Mouse (Mus musculus) myocyte (in vitro differentiated cells): ENCODE results near the gene Tdp1. TPM values are rescaled to one million over a fixed set of nuclear protein-coding genes. Genes with fewer than 3 reads are reported as not detected.
A peak's percentile ranks its signal among the peaks of the same experiment; 100 is the strongest.

ENCODE experiments used
- H3K27me3 ChIP-seq: one replicate; pipeline ENCODE4 v1.6.1; 2011; ENCODE audit not compliant: control insufficient read depth, insufficient read depth, insufficient read length
- H3K36me3 ChIP-seq: one replicate; pipeline ENCODE4 v1.6.1; 2011; ENCODE audit not compliant: control insufficient read depth, insufficient read depth
- H3K4me2 ChIP-seq: one replicate; pipeline ENCODE4 v1.6.1; 2011; ENCODE audit warnings: low read depth, control low read depth
- H3K4me3 ChIP-seq: one replicate; pipeline ENCODE4 v1.5.1; 2011; ENCODE audit warnings: mild to moderate bottlenecking, control low read depth, moderate library complexity
- H3K79me2 ChIP-seq: one replicate; pipeline ENCODE4 v1.6.1; 2011; ENCODE audit not compliant: control insufficient read depth, insufficient read depth
- H3ac ChIP-seq: one replicate; pipeline ENCODE4 v1.6.1; 2011; ENCODE audit not compliant: control insufficient read depth, insufficient read length
- CEBPB ChIP-seq: IDR thresholded peaks from 2 replicates; pipeline ENCODE4 v1.6.1; 2011; ENCODE audit warnings: mild to moderate bottlenecking, moderate library complexity; ENCODE audit not compliant: poor library complexity, insufficient read depth, severe bottlenecking
- E2F4 ChIP-seq: IDR thresholded peaks from one replicate; pipeline ENCODE4 v1.6.1; 2011; ENCODE audit warnings: mild to moderate bottlenecking, control low read depth, moderate library complexity; ENCODE audit not compliant: insufficient read depth
- MAX ChIP-seq: IDR thresholded peaks from one replicate; pipeline ENCODE4 v1.6.1; 2011; ENCODE audit warnings: low read depth, mild to moderate bottlenecking, control low read depth
- MYOD1 ChIP-seq, 3 experiments: IDR thresholded peaks; one replicate each; pipeline ENCODE4 v1.6.1; 2011; ENCODE audit warnings: control low read depth in 2 of 3, low read depth in 2 of 3, mild to moderate bottlenecking in 2 of 3, moderate library complexity in 1 of 3; ENCODE audit not compliant: insufficient read length in 2 of 3, control insufficient read depth in 1 of 3
- MYOG ChIP-seq, 3 experiments: IDR thresholded peaks; one replicate each; pipeline ENCODE4 v1.6.1; 2011; ENCODE audit warnings: control low read depth in 2 of 3, low read depth in 2 of 3, mild to moderate bottlenecking in 2 of 3; ENCODE audit not compliant: insufficient read length in 2 of 3, control insufficient read depth in 1 of 3, insufficient read depth in 1 of 3
- POLR2A ChIP-seq: IDR thresholded peaks from one replicate; pipeline ENCODE4 v1.6.1; 2011; ENCODE audit warnings: low read depth, mild to moderate bottlenecking, control low read depth, moderate library complexity; ENCODE audit not compliant: insufficient read length
- POLR2AphosphoS2 ChIP-seq: IDR thresholded peaks from one replicate; pipeline ENCODE4 v1.6.1; 2011; ENCODE audit warnings: low read depth, control low read depth; ENCODE audit not compliant: insufficient read length
- SRF ChIP-seq: IDR thresholded peaks from one replicate; pipeline ENCODE4 v1.6.1; 2011; ENCODE audit warnings: low read depth; ENCODE audit not compliant: control insufficient read depth, insufficient read length
- TCF12 ChIP-seq: IDR thresholded peaks from one replicate; pipeline ENCODE4 v1.6.1; 2011; ENCODE audit warnings: mild to moderate bottlenecking, control low read depth; ENCODE audit not compliant: poor library complexity, insufficient read depth, severe bottlenecking
- TCF3 ChIP-seq: IDR thresholded peaks from one replicate; pipeline ENCODE4 v1.6.1; 2011; ENCODE audit warnings: low read depth, control low read depth; ENCODE audit not compliant: insufficient read length
- USF1 ChIP-seq: IDR thresholded peaks from one replicate; pipeline ENCODE4 v1.6.1; 2011; ENCODE audit warnings: low read depth, mild to moderate bottlenecking, control low read depth, moderate library complexity
- polyA plus RNA-seq: library from polyadenylated mRNA; unstranded; fragments of >200 nt; fragmentation: generic; extraction: Trizol; gene quantifications from one replicate; pipeline ENCODE4 v1.2.1, GENCODE M21; 2012; ENCODE audit warnings: missing spikeins

The Tdp1 gene
- polyA plus RNA-seq, 1 experiment = 32.2 TPM

DNA sequence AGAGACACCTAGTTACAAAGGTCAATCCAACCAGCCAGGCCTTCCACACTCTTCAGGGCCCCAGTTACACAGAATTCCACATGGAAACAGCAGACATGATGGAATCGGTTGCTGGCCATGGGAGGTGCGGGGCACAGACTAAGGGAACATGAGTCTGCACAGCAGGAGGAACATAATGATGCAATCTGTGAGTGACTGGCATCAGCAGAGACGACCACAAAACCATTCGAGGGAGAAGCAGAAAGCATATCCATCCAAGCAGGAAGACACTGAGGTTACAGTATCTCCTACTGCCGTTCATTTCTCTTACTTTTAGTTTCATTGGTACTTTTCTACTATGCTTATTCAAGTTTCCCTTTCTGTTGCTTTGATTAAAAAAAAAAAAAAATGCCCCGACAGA, 9.7 kb upstream of the Tdp1 start:
- no peaks in the 10 kb centered on the region for H3K36me3 ChIP-seq
- no peak overlapping the region for H3K4me2 ChIP-seq
- TF ChIP-seq CEBPB = peak; percentile 79; the same call in 1 of the 2 replicates
- peak; percentile 22 for TF ChIP-seq POLR2AphosphoS2
- no peak for TF ChIP-seq MYOD1 (IDR thresholded peaks at IDR 0.05; ENCODE audit: control insufficient read depth in 1 of 3, insufficient read length in 2 of 3, low read depth in 2 of 3)
- TF ChIP-seq POLR2A = peak; percentile 47
- peak; percentile 59 for TF ChIP-seq MAX
- no peak for TF ChIP-seq TCF12
- no peak for TF ChIP-seq MYOG (IDR thresholded peaks at IDR 0.05; ENCODE audit: control insufficient read depth in 1 of 3, insufficient read depth in 1 of 3, insufficient read length in 2 of 3, low read depth in 2 of 3)
- no peak for TF ChIP-seq USF1
- TF ChIP-seq TCF3 = no peak
- H3ac ChIP-seq = no peak overlapping the region
- H3K4me3 ChIP-seq = no peak overlapping the region
- H3K27me3 ChIP-seq = no peaks in the 10 kb centered on the region
- no peaks in the 10 kb centered on the region for H3K79me2 ChIP-seq

DNA sequence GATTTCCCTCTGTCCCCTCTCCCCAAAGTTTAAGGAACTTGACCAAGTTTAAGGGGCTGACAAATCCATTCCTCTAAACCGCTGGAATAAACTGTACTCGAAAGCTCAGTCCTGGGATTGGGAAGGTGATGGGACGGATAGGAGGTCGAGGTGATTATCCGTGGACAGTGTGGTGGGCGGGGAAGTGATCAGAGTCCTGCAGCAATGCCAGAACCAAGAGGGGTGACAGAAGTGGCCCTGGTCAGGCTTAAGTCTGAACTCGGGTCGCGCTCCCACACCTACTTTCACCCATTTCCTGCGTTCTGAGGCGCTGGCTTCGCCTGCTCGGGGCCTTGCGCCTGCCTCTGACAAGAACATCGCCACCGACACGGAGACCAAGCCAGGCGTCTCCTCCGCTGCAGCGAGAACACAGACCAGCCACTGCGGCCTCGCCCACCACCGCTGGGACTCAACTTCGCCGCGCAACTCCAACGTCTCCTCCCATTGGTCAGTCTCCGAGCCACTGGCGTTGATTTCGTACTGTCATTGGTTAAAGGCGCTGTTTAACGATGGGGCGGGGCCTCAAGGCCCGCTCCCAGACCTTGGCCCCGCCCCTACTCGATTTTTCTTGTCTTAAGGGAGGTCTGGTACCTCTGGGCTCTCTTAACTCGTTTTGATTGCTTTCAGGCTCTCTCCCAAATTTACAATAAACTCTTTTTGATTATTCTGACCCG, 1.2 kb upstream of the Tdp1 start:
- peak overlapping the region; percentile 92 for H3K4me2 ChIP-seq
- H3K27me3 ChIP-seq = no peaks in the 10 kb centered on the region
- peak; percentile 90 for TF ChIP-seq POLR2A
- peak; percentile 97 for TF ChIP-seq POLR2AphosphoS2
- TF ChIP-seq MYOD1 (IDR thresholded peaks at IDR 0.05; ENCODE audit: control insufficient read depth in 1 of 3, insufficient read length in 2 of 3, low read depth in 2 of 3) = no peak
- no peak for TF ChIP-seq TCF3
- peak; percentile 91 for TF ChIP-seq E2F4
- no peak for TF ChIP-seq CEBPB
- TF ChIP-seq USF1 = no peak
- TF ChIP-seq MYOG (IDR thresholded peaks at IDR 0.05; ENCODE audit: control insufficient read depth in 1 of 3, insufficient read depth in 1 of 3, insufficient read length in 2 of 3, low read depth in 2 of 3) = no peak
- H3ac ChIP-seq = peak overlapping the region; percentile 62
- no peaks in the 10 kb centered on the region for H3K36me3 ChIP-seq
- peak overlapping the region; percentile 81 for H3K4me3 ChIP-seq
- H3K79me2 ChIP-seq = no peaks in the 10 kb centered on the region

DNA sequence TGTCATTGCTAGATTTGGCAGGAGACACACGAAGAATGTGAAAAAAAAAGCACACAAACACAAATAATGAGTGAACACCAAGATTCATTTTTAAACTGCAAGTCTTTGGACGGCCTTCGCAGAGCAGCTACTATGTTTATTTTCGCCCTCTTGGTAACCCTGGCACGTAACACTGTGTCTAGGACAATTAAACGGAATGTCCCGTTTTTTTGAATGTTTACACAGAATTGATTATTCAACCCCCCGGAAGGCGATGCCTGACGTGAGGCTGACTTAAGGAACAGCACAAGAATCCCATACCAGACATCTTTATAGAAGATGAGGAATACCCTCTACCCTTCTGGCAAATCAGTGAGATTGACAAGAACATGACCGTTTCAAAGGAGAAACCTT, 608 bp upstream of the Tdp1 start:
- Histone ChIP-seq H3ac (peak overlapping the region; percentile 62), H3K36me3 (no peaks in the 10 kb centered on the region), H3K4me2 (peak overlapping the region; percentile 92), H3K27me3 (no peaks in the 10 kb centered on the region), H3K79me2 (no peaks in the 10 kb centered on the region), H3K4me3 (peak overlapping the region; percentile 81)
- no peak for TF ChIP-seq MYOD1 (IDR thresholded peaks at IDR 0.05; ENCODE audit: control insufficient read depth in 1 of 3, insufficient read length in 2 of 3, low read depth in 2 of 3)
- TF ChIP-seq SRF = no peak
- no peak for TF ChIP-seq TCF12
- TF ChIP-seq CEBPB = no peak

DNA sequence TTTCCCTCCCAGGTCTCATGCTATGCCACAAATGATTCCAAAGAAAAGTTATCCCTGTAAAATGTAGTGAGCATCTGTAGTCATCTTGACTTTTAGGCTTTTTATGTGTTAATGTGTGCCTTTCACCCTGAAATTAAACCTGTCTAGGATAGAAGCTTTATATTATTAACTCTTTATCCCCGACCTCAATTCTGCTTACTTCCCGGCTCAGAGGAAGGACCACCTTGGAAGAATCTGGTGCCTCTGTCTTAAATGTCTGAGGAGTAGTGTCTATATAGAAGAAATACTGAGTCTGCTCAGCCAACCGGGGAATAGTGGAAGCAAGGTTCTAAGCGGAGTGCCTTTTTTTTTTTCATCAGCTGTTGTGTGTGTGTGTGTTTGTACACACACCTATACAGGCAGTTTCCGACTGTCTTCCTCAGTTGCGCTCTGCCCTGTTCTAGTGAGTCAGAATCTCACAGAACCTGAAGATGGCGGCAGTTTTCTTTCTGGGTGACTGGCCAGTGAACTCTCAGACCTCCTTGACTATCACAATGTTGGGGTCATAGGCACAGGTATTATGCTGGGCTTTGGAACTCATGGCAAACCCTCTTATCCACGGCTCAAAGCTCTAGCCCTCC, 1.1 kb downstream of the Tdp1 start:
- Histone ChIP-seq H3K4me2 (peak overlapping the region; percentile 92), H3K79me2 (no peaks in the 10 kb centered on the region), H3K27me3 (no peaks in the 10 kb centered on the region), H3K4me3 (peak overlapping the region; percentile 81), H3ac (peak overlapping the region; percentile 62), H3K36me3 (no peaks in the 10 kb centered on the region)
- no peak for TF ChIP-seq E2F4
- no peak for TF ChIP-seq MAX
- no peak for TF ChIP-seq TCF3
- TF ChIP-seq USF1 = no peak

DNA sequence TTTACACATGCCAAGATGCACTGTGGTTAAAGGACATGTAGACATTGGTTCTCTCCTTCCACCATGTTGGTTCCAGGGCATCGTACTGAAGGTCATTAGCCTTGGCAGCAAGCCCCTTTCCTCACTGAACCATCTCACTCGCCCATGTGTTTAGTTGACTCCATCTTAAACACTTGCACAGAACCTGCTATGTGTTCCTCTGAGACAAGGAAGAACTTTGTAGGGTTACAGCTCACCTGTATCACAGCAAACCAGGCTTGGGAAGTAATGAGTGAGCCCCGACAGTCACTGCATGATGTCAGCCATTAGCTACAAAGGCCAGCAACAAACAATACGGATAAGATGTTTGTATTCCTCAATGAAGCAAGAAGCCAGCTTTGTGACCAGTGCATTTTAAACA, 13.5 kb downstream of the Tdp1 start:
- H3K79me2 ChIP-seq = no peaks in the 10 kb centered on the region

More for the DNA sequence above, 13.5 kb downstream of the Tdp1 start:
- no peak overlapping the region for H3K4me2 ChIP-seq
- H3ac ChIP-seq = no peak overlapping the region
- H3K4me3 ChIP-seq = no peak overlapping the region
- H3K36me3 ChIP-seq = peaks cover 8% of the 10 kb centered on the region
- TF ChIP-seq MYOD1 (IDR thresholded peaks at IDR 0.05; ENCODE audit: control insufficient read depth in 1 of 3, insufficient read length in 2 of 3, low read depth in 2 of 3) = no peak
- no peak for TF ChIP-seq CEBPB
- TF ChIP-seq USF1 = no peak
- no peak for TF ChIP-seq POLR2A
- TF ChIP-seq POLR2AphosphoS2 = no peak
- no peak for TF ChIP-seq SRF
- no peak for TF ChIP-seq TCF3
- no peaks in the 10 kb centered on the region for H3K27me3 ChIP-seq
